22 mouse cellular contexts compared by ENCODE assay signal in the genomic region with DNA sequence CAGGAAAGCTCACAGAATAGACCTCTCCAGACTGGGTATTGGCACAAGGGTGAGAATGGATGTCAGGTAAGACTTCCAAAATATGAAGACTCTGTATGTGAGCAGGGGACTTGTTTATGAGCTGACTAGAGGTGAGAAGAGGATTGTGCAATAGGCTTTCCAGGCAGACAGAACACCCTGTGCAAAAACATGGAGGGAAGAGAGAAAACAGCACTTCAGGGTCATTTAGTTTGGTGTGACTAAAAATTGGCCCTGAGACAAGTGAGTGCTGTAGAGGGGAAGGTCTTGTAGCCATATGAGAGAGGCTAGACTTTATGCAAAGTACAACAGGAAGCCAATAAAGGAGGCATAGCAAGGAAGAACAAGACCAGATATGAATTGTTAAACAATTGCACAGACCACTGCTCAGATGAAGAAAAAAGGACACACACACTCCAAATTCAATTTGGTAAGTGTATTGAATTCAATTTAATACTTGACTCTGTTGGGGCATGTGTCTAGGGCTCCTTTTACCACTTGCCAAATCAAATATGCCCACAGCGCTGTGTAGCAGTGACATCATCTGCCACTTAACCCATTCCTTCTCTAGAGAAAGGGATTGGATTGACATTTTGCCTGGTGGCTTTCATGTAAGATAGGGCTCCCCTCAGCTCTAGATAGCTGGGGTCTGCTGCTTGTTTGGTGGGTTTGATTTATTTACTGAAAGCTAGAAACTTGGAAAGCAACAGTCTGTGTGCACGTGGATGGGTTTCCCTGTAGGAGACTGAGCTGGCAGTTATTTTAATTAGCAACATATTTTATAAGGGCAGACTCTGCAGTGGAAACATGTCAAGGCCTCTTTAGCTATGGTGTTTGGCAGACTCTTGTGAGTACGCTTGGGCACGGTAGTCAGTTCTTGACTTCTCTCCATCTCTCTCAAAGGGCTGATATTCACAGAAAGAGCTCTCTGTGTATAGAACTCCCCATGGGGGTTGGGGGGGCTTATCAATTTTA.
DNase-seq lines count a peak whose midpoint lies in the region; ATAC-seq lines count a peak whose summit lies in the region.
"Had no signal": no experiment of that assay in that cellular context is flagged by ENCODE, and none has a peak within 500 bp of the region (broad histone marks: within the 10 kb centered on the region; RNA-seq: fewer than 3 reads in every experiment).

No protein-coding gene starts in this region.

- no peaks in the 10 kb centered on the region for H3K9me3 ChIP-seq in heart, embryonic 10.5 days
- no peaks in the 10 kb centered on the region for H3K9me3 ChIP-seq in lung, embryonic 16.5 days (ENCODE audit: control insufficient read depth, low read length)
- no peaks in the 10 kb centered on the region for H3K9me3 ChIP-seq in embryonic facial prominence, embryonic 14.5 days (ENCODE audit: control insufficient read depth, low read length)
- H3K9me3 ChIP-seq: embryonic facial prominence, embryonic 12.5 days; forebrain, embryonic 10.5 days; hindbrain, embryonic 13.5 days had no signal

- H3K4me1 ChIP-seq in heart, embryonic 10.5 days, result no peaks in the 10 kb centered on the region
- no peaks in the 10 kb centered on the region for H3K4me1 ChIP-seq in lung, embryonic 16.5 days (replicated peaks; ENCODE audit: control insufficient read depth, insufficient read depth, low read length)
- peaks cover 7% of the 10 kb centered on the region for H3K4me1 ChIP-seq in embryonic facial prominence, embryonic 14.5 days (ENCODE audit: control insufficient read depth, insufficient read depth, low read length)
- H3K4me1 ChIP-seq: forebrain, embryonic 10.5 days; hindbrain, embryonic 13.5 days had no signal

- no peak overlapping the region for H3K27ac ChIP-seq in heart, embryonic 10.5 days
- no peak overlapping the region for H3K27ac ChIP-seq in lung, embryonic 16.5 days (ENCODE audit: low read length)
- 0 out of 2 replicates have a peak overlapping the region, but pooled peaks have one; percentile 33 for H3K27ac ChIP-seq in embryonic facial prominence, embryonic 14.5 days (replicated peaks; ENCODE audit: low read depth, low read length)
- H3K27ac ChIP-seq: embryonic facial prominence, embryonic 12.5 days; forebrain, embryonic 10.5 days; gastrocnemius, adult 2 months; hindbrain, embryonic 13.5 days had no signal

- H3K9ac ChIP-seq in lung, embryonic 16.5 days (ENCODE audit: low read length), result no peak overlapping the region
- no peak overlapping the region for H3K9ac ChIP-seq in embryonic facial prominence, embryonic 14.5 days (ENCODE audit: low read depth, low read length)
- H3K9ac ChIP-seq: embryonic facial prominence, embryonic 12.5 days; hindbrain, embryonic 13.5 days had no signal

- H3K36me3 ChIP-seq in heart, embryonic 10.5 days, result no peaks in the 10 kb centered on the region
- H3K36me3 ChIP-seq in lung, embryonic 16.5 days (ENCODE audit: control insufficient read depth, insufficient read depth, low read length), result no peaks in the 10 kb centered on the region
- H3K36me3 ChIP-seq in embryonic facial prominence, embryonic 14.5 days (ENCODE audit: control insufficient read depth, insufficient read depth, low read length), result no peaks in the 10 kb centered on the region
- H3K36me3 ChIP-seq: embryonic facial prominence, embryonic 12.5 days; forebrain, embryonic 10.5 days; hindbrain, embryonic 13.5 days had no signal

- no peak overlapping the region for H3K4me2 ChIP-seq in lung, embryonic 16.5 days (ENCODE audit: low read depth, low read length)
- H3K4me2 ChIP-seq in embryonic facial prominence, embryonic 14.5 days (ENCODE audit: low read depth, low read length), result no peak overlapping the region
- H3K4me2 ChIP-seq: embryonic facial prominence, embryonic 12.5 days; hindbrain, embryonic 13.5 days had no signal

- ATAC-seq in lung, embryonic 16.5 days (ENCODE audit: low read depth), result peak; percentile 36; the same call in 1 of the 2 replicates
- no peak for ATAC-seq in embryonic facial prominence, embryonic 14.5 days (ENCODE audit: low read depth)
- no peak for ATAC-seq in cerebellum, adult (ENCODE audit: insufficient number of reproducible peaks, low FRiP score, low TSS enrichment)
- no peak for ATAC-seq in inflammation-experienced regulatory T-cells, adult 6 months
- ATAC-seq: forebrain, embryonic 14.5 days had no signal

- 72% methylated on average over 4 of the region's 4 CpGs for WGBS in heart, embryonic 10.5 days
- 54% methylated on average over 4 of the region's 4 CpGs for WGBS in lung, embryonic 16.5 days
- WGBS in embryonic facial prominence, embryonic 14.5 days, result 41% methylated on average over 4 of the region's 4 CpGs

- H3K4me3 ChIP-seq in heart, embryonic 10.5 days, result no peak overlapping the region
- no peak overlapping the region for H3K4me3 ChIP-seq in lung, embryonic 16.5 days (ENCODE audit: low read length)
- no peak overlapping the region for H3K4me3 ChIP-seq in embryonic facial prominence, embryonic 14.5 days (ENCODE audit: low read depth, low read length)
- H3K4me3 ChIP-seq: embryonic facial prominence, embryonic 12.5 days; erythroblast, embryonic 14.5 days; forebrain, embryonic 10.5 days; gastrocnemius, adult 2 months; hindbrain, embryonic 13.5 days had no signal

- peak; percentile 23 for DNase-seq in heart, adult 11 months
- DNase-seq in heart, embryonic 10.5 days (ENCODE audit: low spot score), result no peak
- DNase-seq in lung, postnatal 25 days (ENCODE audit: low spot score), result no peak
- DNase-seq in embryonic facial prominence, embryonic 14.5 days (ENCODE audit: low spot score), result peak; percentile 55
- DNase-seq: adrenal gland, adult 2 months; adrenal gland, postnatal 25 days; cerebellum, adult 11 months; cerebellum, adult 8-10 months; cerebellum, postnatal 14 days; embryo, embryonic 11 days; gastrocnemius, adult 2 months; gastrocnemius, postnatal 25 days; heart, postnatal 10 days; heart, postnatal 4 days had no signal

- H3K27me3 ChIP-seq in heart, embryonic 10.5 days (ENCODE audit: insufficient read depth, poor library complexity, severe bottlenecking), result no peaks in the 10 kb centered on the region
- no peaks in the 10 kb centered on the region for H3K27me3 ChIP-seq in lung, embryonic 16.5 days (ENCODE audit: control insufficient read depth, insufficient read depth, low read depth, low read length)
- H3K27me3 ChIP-seq in embryonic facial prominence, embryonic 14.5 days (replicated peaks; ENCODE audit: control insufficient read depth, insufficient read depth, low read length), result no peaks in the 10 kb centered on the region
- H3K27me3 ChIP-seq: embryonic facial prominence, embryonic 12.5 days; hindbrain, embryonic 13.5 days had no signal

Comparison
In these comparisons a context has a peak if more than half of its experiments do, and no peak if none do; other contexts are left out.
1. DNase-seq: peak in heart, adult 11 months (single experiment) and embryonic facial prominence, embryonic 14.5 days (single experiment); none in heart, embryonic 10.5 days (single experiment) and lung, postnatal 25 days (single experiment).